Mouse (Mus musculus): ENCODE results near the gene Ssh1. TPM values are rescaled to one million over a fixed set of nuclear protein-coding genes. Genes with fewer than 3 reads are reported as not detected.

The Ssh1 gene
- total RNA-seq, 4 experiments from 2014 or later = 25.6 to 29.5 (median 27.1) TPM

GRCm38 (mm10) chr5:113892005-113892404 is 101.7 kb downstream of the Ssh1 start:
- no peak for DNase-seq (ENCODE audit: low spot score in 2 of 2)

DNA sequence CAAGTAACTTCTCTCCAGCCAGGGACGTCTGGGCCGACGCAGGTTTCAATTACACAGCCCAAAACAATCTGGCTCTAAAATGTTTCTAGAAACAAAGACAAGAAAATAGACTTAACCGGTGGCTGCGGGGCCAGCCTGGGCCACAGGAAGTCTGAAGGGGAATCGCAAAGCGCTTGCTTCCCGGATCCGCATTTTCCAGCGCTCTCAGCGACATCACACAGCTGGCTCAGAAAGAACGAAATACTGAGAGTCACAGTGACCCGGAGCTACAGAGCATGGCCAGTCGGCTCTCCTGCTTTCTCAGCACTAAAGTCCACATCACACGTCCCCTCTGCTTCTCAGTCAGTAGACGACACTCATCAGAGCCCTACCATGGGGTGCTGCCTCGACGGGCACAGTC is 102.8 kb downstream of the Ssh1 start:
- no peak for DNase-seq (ENCODE audit: low spot score in 2 of 2)

- no peak for DNase-seq (ENCODE audit: low spot score in 2 of 2)
Measured at GRCm38 (mm10) chr5:113889912-113890311, 103.8 kb downstream of the Ssh1 start.

DNA sequence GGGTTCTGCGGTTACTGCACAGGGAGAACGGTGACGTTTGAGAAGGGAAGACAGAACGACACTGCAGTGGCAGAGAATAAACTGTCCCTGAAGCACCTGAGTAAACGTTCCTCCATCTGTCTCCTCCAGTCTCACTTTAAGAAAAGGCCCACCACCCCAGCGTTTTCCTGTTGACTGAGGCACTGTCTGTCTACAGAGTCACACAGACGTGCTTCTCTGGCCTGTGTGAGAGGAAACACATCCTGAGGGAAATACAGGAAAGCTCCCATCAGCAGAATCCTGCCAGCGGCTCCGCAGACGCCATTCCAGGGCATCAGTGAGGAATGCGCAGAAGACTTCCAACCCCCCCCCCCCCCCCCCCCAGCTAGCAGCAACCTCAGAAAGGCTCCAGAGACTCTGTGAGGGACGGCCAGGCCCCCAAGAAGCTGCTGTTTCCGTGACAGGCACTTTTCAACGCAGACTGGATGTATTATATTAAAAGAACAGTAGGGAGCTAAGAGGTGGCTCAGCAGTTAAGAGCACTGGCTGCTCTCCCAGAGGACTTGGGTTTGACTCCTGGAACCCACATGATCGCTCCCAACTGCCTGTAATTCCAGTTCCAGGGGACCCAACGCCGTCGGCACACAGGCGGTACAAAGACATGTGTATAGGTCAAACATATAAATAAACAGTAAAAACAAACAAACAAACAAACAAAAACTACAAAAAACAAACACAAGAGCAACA is 104.3 kb downstream of the Ssh1 start:
- DNase-seq (ENCODE audit: low spot score in 2 of 2) = no peak

GRCm38 (mm10) chr5:113888186-113888795 is 105.4 kb downstream of the Ssh1 start:
- no peak for DNase-seq (ENCODE audit: low spot score in 2 of 2)

GRCm38 (mm10) chr5:113887132-113887531 is 106.6 kb downstream of the Ssh1 start:
- DNase-seq (ENCODE audit: low spot score in 2 of 2) = no peak

Other genes with a start within 250 kb of the Ssh1 start
- 10 to 100 TPM; 38.2 to 43.8 (median 41.5) TPM for gene Sart3, start 221.4 kb downstream of the Ssh1 start, total RNA-seq (2022)
- 100 to 1,000 TPM; 124 to 132 (median 128) TPM for gene Iscu, start 221.1 kb downstream of the Ssh1 start, total RNA-seq (2022)
- 10 to 100 TPM; 21.4 to 31.5 (median 25.0) TPM for gene Tmem119, start 193.4 kb downstream of the Ssh1 start, total RNA-seq (2022)
- gene Selplg, start 161.2 kb downstream of the Ssh1 start, total RNA-seq (2022) = 10 to 100 TPM; 26.2 to 60.3 (median 40.2) TPM
- 10 to 100 TPM; 76.3 to 95.4 (median 86.2) TPM for gene Coro1c, start 85.1 kb downstream of the Ssh1 start, total RNA-seq (2022)
- under 1 TPM in 1 of 4 experiments, not detected in 3; 0.30 TPM for gene Dao, start 9.8 kb upstream of the Ssh1 start, total RNA-seq (2022)
- gene Usp30, start 71.6 kb upstream of the Ssh1 start, total RNA-seq (2022) = 10 to 100 TPM; 36.5 to 43.3 (median 42.3) TPM
- 100 to 1,000 TPM; 160 to 171 (median 163) TPM for gene Svop, start 97.7 kb upstream of the Ssh1 start, total RNA-seq (2022)
- 1 to 10 TPM; 4.7 to 9.3 (median 5.9) TPM for gene Alkbh2, start 134.3 kb upstream of the Ssh1 start, total RNA-seq (2022)
- 1 to 10 TPM; 2.1 to 3.7 (median 3.2) TPM for gene Ung, start 136.5 kb upstream of the Ssh1 start, total RNA-seq (2022)
- gene Acacb, start 152.6 kb upstream of the Ssh1 start, total RNA-seq (2022) = 1 to 10 TPM; 5.5 to 7.8 (median 6.4) TPM